Mouse (Mus musculus) lung, adult 2 months (tissue): ENCODE measurements around the gene Pdk1.

Experiments
- CTCF ChIP-seq: fragments of 200-500 bp; IDR thresholded peaks from 2 replicates; pipeline ENCODE4 v1.5.1; 2011; ENCODE audit warnings: mild to moderate bottlenecking, low read length, control low read depth; ENCODE audit not compliant: insufficient read depth
- POLR2A ChIP-seq: fragments of 200-500 bp; IDR thresholded peaks from 2 replicates; pipeline ENCODE4 v1.6.1; 2011; ENCODE audit warnings: low read depth, mild to moderate bottlenecking, control low read depth, low read length, borderline replicate concordance; ENCODE audit errors: extremely low read depth

DNA sequence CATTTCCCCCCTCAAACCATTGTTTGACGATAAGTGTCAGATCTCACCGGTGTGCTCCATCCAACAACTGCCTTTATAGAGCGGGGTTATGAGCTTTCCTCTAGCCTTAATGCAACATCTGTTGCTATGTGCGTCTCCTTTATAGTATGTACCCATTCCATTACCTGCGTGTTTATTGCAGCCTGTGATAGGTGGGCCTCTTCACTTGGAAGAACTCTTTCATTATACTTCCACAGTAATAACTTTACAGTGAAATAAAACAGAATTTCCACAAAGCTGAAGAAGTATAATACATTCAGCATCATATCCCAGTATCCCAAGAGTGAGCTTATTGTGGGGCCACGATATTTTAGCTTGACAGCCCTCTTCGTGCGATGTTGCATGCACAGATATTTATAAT is 37.5 kb upstream of the Pdk1 start:
- TF ChIP-seq CTCF (no peak), POLR2A (no peak)
